Mouse (Mus musculus) lung, postnatal 0 days (tissue): ENCODE results near the gene Esrra. TPM values are rescaled to one million over a fixed set of nuclear protein-coding genes. Genes with fewer than 3 reads are reported as not detected.

Experiments
- ATAC-seq: fragments of 200-750 bp; cut with Nextera tagmentation; 2 replicates; pipeline ENCODE4 v1.8.0; 2017; ENCODE audit warnings: moderate library complexity
- DNase-seq: peaks from one replicate; pipeline ENCODE4 v3.0.0-alpha.2; 2016; ENCODE audit warnings: low spot score
- H3K27ac ChIP-seq: fragments of 300-500 bp; sonication (generic); 2 replicates; pipeline ENCODE4 v1.5.1; 2014; ENCODE audit warnings: antibody characterized with exemption, mild to moderate bottlenecking, low read length, mixed read lengths
- H3K27me3 ChIP-seq: fragments of 300-500 bp; sonication (generic); replicated peaks from 2 replicates; pipeline ENCODE4 v1.6.1; 2014; ENCODE audit warnings: low read length, mixed read lengths; ENCODE audit not compliant: insufficient read depth
- H3K36me3 ChIP-seq: fragments of 300-500 bp; sonication (generic); 2 replicates; pipeline ENCODE4 v1.6.1; 2014; ENCODE audit warnings: low read length, mixed read lengths; ENCODE audit not compliant: insufficient read depth
- H3K4me1 ChIP-seq: fragments of 300-500 bp; sonication (generic); 2 replicates; pipeline ENCODE4 v1.6.1; 2014; ENCODE audit warnings: antibody characterized with exemption, low read depth, low read length, mixed read lengths; ENCODE audit not compliant: insufficient read depth
- H3K4me2 ChIP-seq: fragments of 300-500 bp; sonication (generic); replicated peaks from 2 replicates; pipeline ENCODE4 v1.6.1; 2014; ENCODE audit warnings: low read depth, mild to moderate bottlenecking, low read length, moderate library complexity, mixed read lengths
- H3K4me3 ChIP-seq: fragments of 300-500 bp; sonication (generic); 2 replicates; pipeline ENCODE4 v1.5.1; 2014; ENCODE audit warnings: low read depth, low read length
- H3K9ac ChIP-seq: fragments of 300-500 bp; sonication (generic); replicated peaks from 2 replicates; pipeline ENCODE4 v1.6.1; 2014; ENCODE audit warnings: low read depth, mild to moderate bottlenecking
- H3K9me3 ChIP-seq: fragments of 300-500 bp; sonication (generic); 2 replicates; pipeline ENCODE4 v1.6.1; 2016; ENCODE audit warnings: low read length, mixed read lengths
- CTCF ChIP-seq: IDR thresholded peaks from 2 replicates; pipeline ENCODE4 v1.5.1; 2016; ENCODE audit warnings: antibody characterized with exemption, mild to moderate bottlenecking
- EP300 ChIP-seq: IDR thresholded peaks from 2 replicates; pipeline ENCODE4 v1.6.1; 2016; ENCODE audit warnings: antibody characterized with exemption, mild to moderate bottlenecking, control low read depth
- WGBS: fragments of 180-500 bp; shearing (Covaris S2); extraction: QIAGEN DNeasy Blood & Tissue Kit; methylation state at CpG from one replicate; pipeline ENCODE4 v1.1.7; 2014; 5-methylcytosine and 5-hydroxymethylcytosine counted together
- polyA plus RNA-seq: library from polyadenylated mRNA; unstranded; fragments of >200 nt; fragmentation: Nextera tagmentation; extraction: Ambion mirVana; gene quantifications from 2 replicates; pipeline ENCODE4 v1.2.1, GENCODE M21; 2015

Gene Esrra
- polyA plus RNA-seq = 9.8 and 12.8 TPM in 2 replicates

GRCm38 (mm10) chr19:6921647-6922567 is at the start of gene Esrra:
TSS of gene Esrra (minus strand) at chr19:6921813.
- Histone ChIP-seq H3K4me1 (peaks cover 21% of the 10 kb centered on the region), H3K36me3 (no peaks in the 10 kb centered on the region), H3K9me3 (no peaks in the 10 kb centered on the region), H3K4me2 (peak within 1 kb of the TSS; percentile 94), H3K9ac (peak within 1 kb of the TSS; percentile 60), H3K4me3 (peak within 1 kb of the TSS; percentile 74), H3K27me3 (peaks cover 18% of the 10 kb centered on the region), H3K27ac (peak within 1 kb of the TSS; percentile 86)
- WGBS = 1% methylated on average over 48 of the region's 66 CpGs
- DNase-seq (peak; percentile 100), ATAC-seq (peak; percentile 95)
- TF ChIP-seq CTCF (peak; percentile 14; the same call in 1 of the 2 replicates), EP300 (no peak)

- WGBS = 26% methylated on average over 11 of the region's 11 CpGs
- Histone ChIP-seq H3K4me2 (peak overlapping the region; percentile 80), H3K9me3 (no peaks in the 10 kb centered on the region), H3K36me3 (no peaks in the 10 kb centered on the region), H3K9ac (no peak overlapping the region), H3K27me3 (no peaks in the 10 kb centered on the region), H3K27ac (no peak overlapping the region), H3K4me3 (no peak overlapping the region), H3K4me1 (peaks cover 21% of the 10 kb centered on the region)
- DNase-seq = no peak
- no peak for ATAC-seq
- no peak for TF ChIP-seq EP300
- no peak for TF ChIP-seq CTCF
Observed at GRCm38 (mm10) chr19:6970460-6971085, 49.0 kb upstream of the Esrra start.

DNA sequence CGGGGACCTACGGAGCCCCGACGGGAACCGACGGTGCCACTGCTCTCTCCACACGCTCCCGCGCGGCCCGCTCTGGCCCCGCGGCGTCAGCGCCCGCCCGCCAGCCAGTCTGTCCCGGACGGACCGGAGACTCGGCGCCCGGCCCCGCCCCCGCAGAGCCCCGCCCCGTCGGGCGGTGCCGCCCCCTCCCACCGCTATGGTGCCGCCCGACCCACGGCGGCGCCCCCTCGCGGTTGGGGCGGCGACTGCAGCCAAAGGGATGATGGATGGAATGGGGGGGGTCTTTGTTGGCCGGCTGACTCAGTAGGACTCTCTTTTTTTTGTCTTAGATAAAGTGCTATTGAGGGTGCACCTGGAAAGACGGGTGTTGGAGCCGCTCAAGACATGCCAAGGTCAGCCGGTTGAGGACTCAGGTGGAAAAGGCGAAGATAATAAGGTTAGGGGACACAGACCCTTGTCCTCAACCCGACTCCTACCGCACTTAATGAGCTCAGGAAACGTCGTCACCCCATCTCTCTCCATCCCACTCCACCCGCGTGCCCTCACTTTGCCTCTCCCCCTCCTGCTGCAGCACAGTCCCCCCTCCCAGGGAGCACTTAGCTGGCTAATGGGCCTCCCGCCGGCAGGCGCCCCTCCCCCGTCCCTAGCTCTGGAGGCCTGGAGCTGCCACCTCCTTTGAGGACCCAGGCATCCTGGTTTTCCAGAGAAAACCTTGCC is 48.2 kb upstream of the Esrra start:
- Histone ChIP-seq H3K9ac (peak overlapping the region; percentile 60), H3K9me3 (no peaks in the 10 kb centered on the region), H3K27ac (peak overlapping the region; percentile 39), H3K27me3 (no peaks in the 10 kb centered on the region), H3K36me3 (0 out of 2 replicates have a peak, but pooled peaks cover 5% of the 10 kb centered on the region), H3K4me2 (peak overlapping the region; percentile 80), H3K4me1 (peaks cover 21% of the 10 kb centered on the region), H3K4me3 (peak overlapping the region; percentile 67)
- TF ChIP-seq CTCF (peak; percentile 79), EP300 (no peak)
- peak; percentile 86 for ATAC-seq
- under 1% methylated on average over 41 of the region's 55 CpGs for WGBS
- peak; percentile 78 for DNase-seq

- TF ChIP-seq EP300 = no peak
- no peak for TF ChIP-seq CTCF
- Histone ChIP-seq H3K27me3 (no peaks in the 10 kb centered on the region), H3K4me1 (peaks cover 21% of the 10 kb centered on the region), H3K36me3 (peaks cover 10% of the 10 kb centered on the region; the same call in 1 of the 2 replicates), H3K4me3 (peak overlapping the region; percentile 67), H3K9ac (peak overlapping the region; percentile 60), H3K4me2 (peak overlapping the region; percentile 80), H3K9me3 (no peaks in the 10 kb centered on the region), H3K27ac (peak overlapping the region; percentile 39)
- no peak for ATAC-seq
- DNase-seq = no peak
- WGBS = under 1% methylated on average over 19 of the region's 20 CpGs
Observed at GRCm38 (mm10) chr19:6969291-6969664, 47.7 kb upstream of the Esrra start.

DNA sequence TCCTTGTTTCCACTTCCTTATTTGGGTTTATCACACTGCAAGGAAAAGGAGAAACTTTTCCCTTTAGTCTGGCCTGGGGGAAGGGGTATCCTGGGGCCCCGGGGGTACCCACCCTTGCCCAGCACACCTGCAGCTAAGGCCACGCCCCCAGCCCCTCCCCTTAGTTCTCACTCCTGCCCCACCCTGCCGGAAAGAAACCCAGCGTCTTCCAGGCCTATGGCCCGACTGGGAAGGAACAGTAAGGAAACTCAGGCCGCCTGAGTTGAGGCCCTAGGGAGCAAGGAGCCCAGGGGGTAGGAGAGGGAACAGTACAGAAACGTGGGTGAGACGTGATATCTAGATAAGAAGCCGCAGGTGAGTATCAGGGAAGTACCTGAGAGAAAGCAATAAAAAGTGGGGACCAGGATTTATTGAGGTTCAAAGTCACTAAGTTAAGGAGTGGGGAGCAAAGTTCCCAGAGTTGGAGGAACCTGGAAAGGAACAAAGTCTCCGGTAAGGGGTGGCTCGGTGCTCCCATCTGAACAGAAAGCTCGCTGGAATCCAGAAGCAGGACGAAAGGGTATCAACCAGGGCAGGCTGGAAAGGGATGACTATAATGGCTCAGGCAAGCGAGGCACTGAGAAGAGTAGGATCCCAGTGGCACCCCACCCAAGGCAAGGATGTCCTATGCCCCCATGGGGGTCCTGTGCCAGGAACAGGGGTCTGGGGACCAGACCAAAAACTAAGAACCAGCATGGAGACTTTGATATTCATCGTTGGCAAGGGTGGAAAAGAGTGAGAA is 47.1 kb upstream of the Esrra start:
- Histone ChIP-seq H3K27ac (peak overlapping the region; percentile 39), H3K9ac (peak overlapping the region; percentile 60), H3K36me3 (peaks cover 12% of the 10 kb centered on the region; the same call in 1 of the 2 replicates), H3K4me3 (peak overlapping the region; percentile 67), H3K27me3 (no peaks in the 10 kb centered on the region), H3K9me3 (no peaks in the 10 kb centered on the region), H3K4me1 (peaks cover 21% of the 10 kb centered on the region), H3K4me2 (peak overlapping the region; percentile 80)
- ATAC-seq = peak; percentile 12
- 5% methylated on average over 15 of the region's 15 CpGs for WGBS
- TF ChIP-seq CTCF (no peak), EP300 (no peak)
- DNase-seq = peak; percentile 47
